Mouse (Mus musculus) cortical plate, adult 2 months (tissue): ENCODE results near the gene Bud13.

ENCODE experiments used
- CTCF ChIP-seq: fragments of 200-500 bp; IDR thresholded peaks from 2 replicates; pipeline ENCODE4 v1.5.1; 2011; ENCODE audit warnings: mild to moderate bottlenecking, control low read depth, low read length; ENCODE audit not compliant: insufficient read depth; ENCODE audit errors: extremely low read depth
- POLR2A ChIP-seq: fragments of 200-500 bp; IDR thresholded peaks from 2 replicates; pipeline ENCODE4 v1.6.1; 2011; ENCODE audit warnings: mild to moderate bottlenecking, low read length, control low read depth; ENCODE audit not compliant: insufficient read depth; ENCODE audit errors: extremely low read depth

- TF ChIP-seq POLR2A: no peak
- TF ChIP-seq CTCF: 0 out of 2 replicates have a peak, but pooled peaks have one; percentile 23
Observed at GRCm38 (mm10) chr9:46314921-46315320, 32.1 kb downstream of the Bud13 start.
